Mouse (Mus musculus) frontal cortex, adult 2 months (tissue): ENCODE measurements around the gene Grn. TPM values are rescaled to one million over a fixed set of nuclear protein-coding genes. Genes with fewer than 3 reads are reported as not detected.

Experiments
- DNase-seq, 2 experiments: peaks; one replicate each; pipeline ENCODE4 v3.0.0; 2022; ENCODE audit warnings: low spot score in 1 of 2; ENCODE audit errors: extremely low spot score in 1 of 2
- polyA plus RNA-seq: library from polyadenylated mRNA; depleted of rRNA; stranded (reverse); fragments of >200 nt; gene quantifications from 2 replicates; pipeline ENCODE4 v1.2.3, GENCODE M21; 2012; rRNA removed

Grn gene
- polyA plus RNA-seq, 1 experiment, result 78.2 TPM

DNA sequence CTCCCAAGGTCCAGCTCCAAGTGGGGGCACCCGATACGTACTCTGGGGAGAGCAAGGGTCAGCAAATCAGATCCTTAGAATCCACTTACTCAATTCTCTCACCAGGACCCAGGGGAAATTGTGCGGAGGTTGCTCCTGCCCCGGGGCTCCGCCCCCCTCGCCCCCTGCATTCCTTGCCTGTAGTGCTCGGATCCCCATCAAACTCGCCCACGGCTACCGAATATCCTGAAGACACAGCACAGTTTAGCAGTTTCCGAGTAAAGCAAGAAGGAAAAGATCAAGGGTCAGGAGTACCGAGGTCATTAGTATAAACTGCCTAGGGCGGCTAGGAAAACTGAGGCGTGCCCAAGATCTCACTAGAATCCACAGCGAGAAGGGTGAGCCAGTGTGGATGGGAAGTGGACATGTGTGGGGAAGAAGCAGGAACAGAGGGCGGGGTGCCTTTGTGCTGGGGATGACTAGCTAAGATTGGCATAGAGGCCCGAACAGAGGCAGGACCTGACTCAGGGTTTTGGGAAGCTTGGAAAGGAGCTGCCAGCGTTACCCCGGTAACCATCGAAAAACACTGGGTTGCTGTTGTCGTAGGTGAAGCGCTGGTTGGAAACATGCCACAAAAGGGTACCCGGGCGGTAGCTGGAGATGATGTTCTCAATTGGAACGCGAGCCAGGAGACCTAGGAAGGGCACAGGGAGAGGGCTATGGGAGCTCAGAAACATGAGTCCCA, 35.8 kb downstream of the Grn start:
- peak in 1 of 2 experiments; percentile 81 for DNase-seq

DNA sequence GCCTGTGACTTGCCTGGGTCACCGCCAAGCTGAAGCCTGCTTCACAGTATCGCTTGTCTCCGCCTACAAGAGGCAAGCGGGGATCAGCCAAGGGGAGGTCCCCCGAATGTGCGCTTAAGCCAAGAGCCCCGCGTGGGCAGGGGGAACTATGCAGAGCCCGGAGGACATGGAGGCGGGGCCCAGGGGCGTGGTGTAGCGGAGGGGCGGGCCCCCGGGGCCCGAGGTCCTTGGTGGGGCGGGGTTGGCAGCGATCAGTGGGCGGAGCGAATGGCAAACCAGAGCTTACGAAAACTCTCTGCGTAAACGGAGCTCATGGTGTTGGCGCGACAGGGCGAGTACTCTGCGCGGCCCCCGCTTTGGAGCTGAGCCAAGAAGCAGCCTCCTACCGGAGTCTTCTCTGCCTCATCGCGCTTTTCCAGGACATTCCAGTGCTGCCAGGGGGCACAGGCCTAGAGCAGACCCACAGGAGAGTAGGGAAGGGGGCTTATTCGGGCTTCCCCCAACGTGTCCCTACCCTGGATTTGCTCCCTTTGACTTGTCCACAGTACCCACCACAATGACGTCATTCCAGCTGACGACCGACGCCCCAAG, 37.0 kb downstream of the Grn start:
- peak; percentile 81 to 94 for DNase-seq

GRCm38 (mm10) chr11:102469648-102470357, 39.7 kb downstream of the Grn start, which contains the start of gene Itga2b:
Itga2b (minus strand) TSS chr11:102470122.
- DNase-seq, result no peak

DNA sequence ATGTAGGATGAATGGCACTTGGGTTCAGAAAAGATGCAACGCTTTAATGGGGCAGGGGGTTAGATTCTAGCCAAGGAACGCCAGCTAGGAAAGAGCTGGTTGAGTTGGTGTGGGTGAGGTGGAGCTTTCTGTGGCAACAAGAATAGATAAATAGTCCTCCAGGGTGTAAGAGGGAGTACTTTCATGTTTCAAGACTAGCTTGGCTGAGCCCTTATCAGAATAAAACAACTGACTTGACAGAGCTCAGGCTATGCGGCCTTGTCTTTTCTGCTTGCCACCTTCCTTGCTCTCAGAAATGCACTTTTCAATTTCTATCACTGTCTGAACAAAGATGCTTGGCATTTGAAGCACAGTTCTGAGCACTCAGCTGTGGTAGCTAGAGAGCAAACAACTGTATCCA, 44.9 kb downstream of the Grn start:
- DNase-seq, result no peak

DNA sequence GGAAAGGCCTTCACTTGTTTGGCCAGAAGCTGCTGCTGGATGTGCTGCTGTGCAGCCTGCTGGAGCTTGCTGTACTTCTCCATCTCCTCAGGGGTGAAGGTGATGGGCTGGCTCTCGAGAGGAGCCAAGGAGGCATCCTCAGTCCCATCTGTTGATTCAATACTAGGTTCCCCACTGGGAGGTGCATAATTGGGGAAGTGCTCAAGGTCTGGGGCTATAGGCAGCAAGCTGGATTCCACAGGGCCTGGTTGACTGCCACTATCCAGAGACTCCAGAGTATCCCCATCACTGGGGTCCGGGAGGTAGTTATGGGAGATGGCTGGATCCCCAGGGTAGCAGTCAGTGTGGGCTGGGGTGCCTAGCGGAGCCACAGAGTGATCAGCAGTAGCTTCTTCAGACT, 48.6 kb downstream of the Grn start:
- DNase-seq, result no peak

- no peak for DNase-seq
These were observed 49.5 kb downstream of the Grn start for GRCm38 (mm10) chr11:102479581-102479980.

DNA sequence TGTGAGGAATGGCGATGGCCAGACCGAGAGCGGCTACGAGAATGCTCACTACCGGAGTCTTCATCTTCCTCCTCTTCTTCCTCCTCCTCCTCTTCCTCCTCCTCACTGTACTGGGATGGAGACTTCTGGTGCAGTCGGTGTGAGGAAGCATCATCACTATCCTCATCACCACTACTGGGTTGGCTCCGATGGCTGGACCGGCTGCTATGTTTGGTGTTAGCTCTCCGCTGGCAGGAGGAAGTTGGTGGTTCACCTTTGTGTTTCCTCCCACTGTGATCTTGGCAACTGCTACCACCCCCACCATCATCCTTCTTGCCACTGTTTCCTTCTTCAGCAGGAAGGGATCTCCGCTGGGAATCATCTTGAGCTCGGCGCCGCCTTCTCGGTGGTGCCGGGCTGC, 50.0 kb downstream of the Grn start:
- DNase-seq, result no peak

- no peak for DNase-seq
These were observed 50.8 kb downstream of the Grn start for GRCm38 (mm10) chr11:102480897-102481296.

GRCm38 (mm10) chr11:102481779-102482178, 51.7 kb downstream of the Grn start:
- DNase-seq, result peak in 1 of 2 experiments; percentile 23

Other genes with a start within 250 kb of the Grn start
- 32.9 and 35.5 TPM in 2 replicates for gene Lsm12, start 245.0 kb upstream of the Grn start, polyA plus RNA-seq
- 87.5 and 91.4 TPM in 2 replicates for gene G6pc3, start 240.7 kb upstream of the Grn start, polyA plus RNA-seq
- gene Hdac5, start 200.1 kb upstream of the Grn start, polyA plus RNA-seq, result 256 and 323 TPM in 2 replicates
- gene BC030867, start 181.4 kb upstream of the Grn start, polyA plus RNA-seq, result 1.2 and 1.9 TPM in 2 replicates
- 2.3 and 2.7 TPM in 2 replicates for gene Asb16, start 161.6 kb upstream of the Grn start, polyA plus RNA-seq
- 82.5 and 85.4 TPM in 2 replicates for gene Tmub2, start 145.4 kb upstream of the Grn start, polyA plus RNA-seq
- gene Atxn7l3, start 133.7 kb upstream of the Grn start, polyA plus RNA-seq, result 142 and 147 TPM in 2 replicates
- gene Ubtf, start 110.6 kb upstream of the Grn start, polyA plus RNA-seq, result 96.7 and 99.3 TPM in 2 replicates
- 0.48 and 0.60 TPM in 2 replicates for gene Slc4a1, start 64.1 kb upstream of the Grn start, polyA plus RNA-seq
- gene Rundc3a, start 36.9 kb upstream of the Grn start, polyA plus RNA-seq, result 538 and 540 TPM in 2 replicates
- 82.9 and 90.8 TPM in 2 replicates for gene Slc25a39, start 22.4 kb upstream of the Grn start, polyA plus RNA-seq
- 69.6 and 70.0 TPM in 2 replicates for gene Fam171a2, start 17.4 kb downstream of the Grn start, polyA plus RNA-seq
- 4.5 and 5.3 TPM in 2 replicates for gene Itga2b, start 39.8 kb downstream of the Grn start, polyA plus RNA-seq
- gene Gpatch8, start 126.1 kb downstream of the Grn start, polyA plus RNA-seq, result 56.2 and 61.7 TPM in 2 replicates
- gene Gm11627, start 149.1 kb downstream of the Grn start, polyA plus RNA-seq, result 6.2 and 6.6 TPM in 2 replicates
- 12.1 and 13.3 TPM in 2 replicates for gene Fzd2, start 174.1 kb downstream of the Grn start, polyA plus RNA-seq
- 0.02 TPM in 1 of 2 replicates, not detected in the other for gene Meioc, start 233.4 kb downstream of the Grn start, polyA plus RNA-seq